Mouse (Mus musculus) neural tube, postnatal 0 days (tissue): ENCODE measurements around the gene Abcc8. TPM values are rescaled to one million over a fixed set of nuclear protein-coding genes. Genes with fewer than 3 reads are reported as not detected.

Experiments
- polyA plus RNA-seq: library from polyadenylated mRNA; unstranded; fragments of >200 nt; fragmentation: Nextera tagmentation; extraction: Ambion mirVana; gene quantifications from 2 replicates; pipeline ENCODE4 v1.2.1, GENCODE M21; 2015

Abcc8 gene
- 11.4 and 13.1 TPM in 2 replicates for polyA plus RNA-seq

GRCm38 (mm10) chr7:46179431-46180275 is at the start of gene Abcc8:
Gene Abcc8 (minus strand): TSS chr7:46180033.

GRCm38 (mm10) chr7:46100563-46100962 is 79.3 kb downstream of the Abcc8 start, which contains the start of gene Kcnj11:
Gene Kcnj11 (minus strand): TSS chr7:46100764.

Other genes with a start within 250 kb of the Abcc8 start
- 0.41 and 0.76 TPM in 2 replicates for gene Abcc6, start 149.7 kb downstream of the Abcc8 start, polyA plus RNA-seq
- gene Nomo1, start 146.3 kb downstream of the Abcc8 start, polyA plus RNA-seq = 36.7 and 41.6 TPM in 2 replicates
- gene Kcnj11, start 79.3 kb downstream of the Abcc8 start, polyA plus RNA-seq = 2.6 and 3.5 TPM in 2 replicates
- gene Ush1c, start 58.5 kb upstream of the Abcc8 start, polyA plus RNA-seq = 0.75 and 1.5 TPM in 2 replicates
- 0.08 TPM in 1 of 2 replicates, not detected in the other for gene Otog, start 61.0 kb upstream of the Abcc8 start, polyA plus RNA-seq
- 0.13 and 0.20 TPM in 2 replicates for gene Myod1, start 196.4 kb upstream of the Abcc8 start, polyA plus RNA-seq
- gene Kcnc1, start 216.5 kb upstream of the Abcc8 start, polyA plus RNA-seq = 36.4 and 38.9 TPM in 2 replicates